Mouse (Mus musculus) heart, embryonic 10.5 days (tissue): Measurements from ENCODE around the gene Vmn1r217. TPM values are rescaled to one million over a fixed set of nuclear protein-coding genes. Genes with fewer than 3 reads are reported as not detected.

ENCODE experiments used
- polyA plus RNA-seq: library from polyadenylated mRNA; unstranded; fragments of >200 nt; fragmentation: Nextera tagmentation; extraction: Ambion mirVana; gene quantifications from 2 replicates; pipeline ENCODE4 v1.2.1, GENCODE M21; 2016

The Vmn1r217 gene
- polyA plus RNA-seq, 1 experiment from 2014 or later: not detected

Other genes starting within 250 kb of the Vmn1r217 start
- not detected in 2 replicates for gene Vmn1r212, start 234.0 kb downstream of the Vmn1r217 start, polyA plus RNA-seq
- not detected in 2 replicates for gene Vmn1r213, start 110.6 kb downstream of the Vmn1r217 start, polyA plus RNA-seq
- not detected in 2 replicates for gene Vmn1r214, start 87.8 kb downstream of the Vmn1r217 start, polyA plus RNA-seq
- not detected in 2 replicates for gene Vmn1r215, start 50.2 kb downstream of the Vmn1r217 start, polyA plus RNA-seq
- gene Vmn1r218, start 14.9 kb upstream of the Vmn1r217 start, polyA plus RNA-seq: not detected in 2 replicates
- 0.03 TPM in 1 of 2 replicates, not detected in the other for gene Vmn1r219, start 41.1 kb upstream of the Vmn1r217 start, polyA plus RNA-seq
- gene Vmn1r220, start 69.7 kb upstream of the Vmn1r217 start, polyA plus RNA-seq: not detected in 2 replicates
- gene Vmn1r221, start 95.9 kb upstream of the Vmn1r217 start, polyA plus RNA-seq: not detected in 2 replicates
- not detected in 2 replicates for gene Vmn1r222, start 117.7 kb upstream of the Vmn1r217 start, polyA plus RNA-seq
- gene Vmn1r223, start 128.9 kb upstream of the Vmn1r217 start, polyA plus RNA-seq: not detected in 2 replicates